Mouse (Mus musculus) embryonic facial prominence, embryonic 10.5 days (tissue): ENCODE data around the gene Ddx19b. TPM values are rescaled to one million over a fixed set of nuclear protein-coding genes. Genes with fewer than 3 reads are reported as not detected.
"Not testable (repeated sequence)": the region's sequence is repeated elsewhere in the genome, so short reads cannot be mapped to it uniquely, and the experiment has no call there.

Experiments
- DNase-seq: peaks from one replicate; pipeline ENCODE4 v3.0.0-alpha.2; 2017; ENCODE audit warnings: low spot score
- H3K27ac ChIP-seq: fragments of 300-500 bp; sonication (generic); replicated peaks from 2 replicates; pipeline ENCODE4 v1.5.1; 2016; ENCODE audit warnings: mild to moderate bottlenecking
- H3K27me3 ChIP-seq: fragments of 300-500 bp; sonication (generic); replicated peaks from 2 replicates; pipeline ENCODE4 v1.6.1; 2016; ENCODE audit warnings: low read depth, mild to moderate bottlenecking; ENCODE audit not compliant: poor library complexity, severe bottlenecking
- H3K36me3 ChIP-seq: fragments of 300-500 bp; sonication (generic); replicated peaks from 2 replicates; pipeline ENCODE4 v1.6.1; 2016; ENCODE audit warnings: mild to moderate bottlenecking, moderate library complexity
- H3K4me1 ChIP-seq: fragments of 300-500 bp; sonication (generic); 2 replicates; pipeline ENCODE4 v1.6.1; 2016
- H3K4me3 ChIP-seq: fragments of 300-500 bp; sonication (generic); 2 replicates; pipeline ENCODE4 v1.5.1; 2016; ENCODE audit warnings: mild to moderate bottlenecking, moderate library complexity
- H3K9me3 ChIP-seq: fragments of 300-500 bp; sonication (generic); 2 replicates; pipeline ENCODE4 v1.6.1; 2016; ENCODE audit warnings: mild to moderate bottlenecking
- WGBS: fragments of 180-500 bp; shearing (Covaris S2); methylation state at CpG from one replicate; pipeline ENCODE4 v1.1.7; 2016; 5-methylcytosine and 5-hydroxymethylcytosine counted together
- polyA plus RNA-seq: library from polyadenylated mRNA; unstranded; fragments of >200 nt; fragmentation: Nextera tagmentation; extraction: Ambion mirVana; gene quantifications from 2 replicates; pipeline ENCODE4 v1.2.1, GENCODE M21; 2016

The Ddx19b gene
- polyA plus RNA-seq, result 7.7 and 8.9 TPM in 2 replicates

DNA sequence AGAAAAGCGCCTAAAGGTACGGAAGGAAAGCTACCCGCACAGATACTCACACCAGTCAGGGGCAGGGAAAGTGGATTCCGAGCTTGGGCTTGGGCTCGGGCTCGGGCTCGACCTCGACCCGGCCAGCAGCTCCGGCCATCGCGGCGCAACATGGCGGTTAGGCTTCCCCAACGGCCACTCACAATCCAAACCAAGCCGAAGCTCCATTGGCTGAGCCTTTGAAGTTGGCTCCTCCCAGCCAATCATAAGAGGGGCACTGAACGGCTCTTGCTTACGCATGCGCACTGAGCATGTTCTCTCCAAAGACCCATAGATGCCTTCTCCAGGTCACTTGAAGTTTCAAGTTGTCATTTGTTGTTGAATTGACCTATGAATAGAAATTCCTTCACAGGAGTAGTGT lies at the start of gene Ddx19b:
Gene Ddx19b (minus strand): TSS at position 180 of the 400 bp plus-strand sequence.
- Histone ChIP-seq H3K27me3 (peaks cover 14% of the 10 kb centered on the region), H3K36me3 (peaks cover 15% of the 10 kb centered on the region), H3K4me3 (no peak within 1 kb of the TSS), H3K4me1 (peaks cover 30% of the 10 kb centered on the region), H3K27ac (no peak within 1 kb of the TSS), H3K9me3 (no peaks in the 10 kb centered on the region)
- WGBS, result 97% methylated on average over 19 of the region's 19 CpGs
- no peak for DNase-seq

- Histone ChIP-seq H3K27ac (peak overlapping the region; percentile 30; the same call in 1 of the 2 replicates), H3K4me1 (peaks cover 27% of the 10 kb centered on the region), H3K9me3 (no peaks in the 10 kb centered on the region), H3K27me3 (no peaks in the 10 kb centered on the region), H3K36me3 (no peaks in the 10 kb centered on the region), H3K4me3 (no peak overlapping the region)
- 36% methylated on average over 6 of the region's 6 CpGs for WGBS
- peak; percentile 39 for DNase-seq
Measured at GRCm38 (mm10) chr8:111079861-111080271, 48.3 kb upstream of the Ddx19b start.

- no peaks in the 10 kb centered on the region for H3K9me3 ChIP-seq
- WGBS, result 69% methylated on average over 5 of the region's 5 CpGs
Measured at GRCm38 (mm10) chr8:111079461-111079860, 47.9 kb upstream of the Ddx19b start.

DNA sequence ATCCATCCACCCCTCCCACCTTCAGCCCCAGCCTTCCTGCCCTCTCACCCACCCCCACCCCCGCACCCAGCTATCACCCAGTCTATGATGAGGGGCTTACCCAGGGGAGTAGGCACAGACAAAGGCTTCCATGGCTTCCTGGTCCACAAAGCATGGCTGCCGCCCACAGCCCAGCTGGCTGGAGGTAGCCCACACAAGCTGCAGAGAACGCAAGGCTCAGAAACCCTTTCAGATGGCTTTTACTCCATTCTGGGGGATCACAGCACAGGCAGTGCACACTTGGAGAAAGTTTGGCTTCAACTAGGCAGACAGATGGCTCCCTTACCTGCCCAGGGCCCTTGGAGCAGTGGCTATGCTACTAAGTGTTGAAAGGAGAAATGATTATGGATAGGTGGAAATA lies 44.4 kb upstream of the Ddx19b start:
- H3K27ac ChIP-seq, result no peak overlapping the region
- no peaks in the 10 kb centered on the region for H3K36me3 ChIP-seq
- H3K4me3 ChIP-seq, result no peak overlapping the region
- 76% methylated on average over 3 of the region's 3 CpGs for WGBS
- no peak for DNase-seq
- H3K9me3 ChIP-seq, result no peaks in the 10 kb centered on the region
- H3K27me3 ChIP-seq, result no peaks in the 10 kb centered on the region
- peaks cover 14% of the 10 kb centered on the region for H3K4me1 ChIP-seq

More at GRCm38 (mm10) chr8:111079461-111079860, 47.9 kb upstream of the Ddx19b start:
- no peaks in the 10 kb centered on the region for H3K27me3 ChIP-seq
- peaks cover 27% of the 10 kb centered on the region for H3K4me1 ChIP-seq
- H3K4me3 ChIP-seq, result no peak overlapping the region
- no peak for DNase-seq
- no peak overlapping the region for H3K27ac ChIP-seq
- no peaks in the 10 kb centered on the region for H3K36me3 ChIP-seq

- H3K27ac ChIP-seq, H3K27me3 ChIP-seq, H3K9me3 ChIP-seq, H3K4me3 ChIP-seq, H3K4me1 ChIP-seq, H3K36me3 ChIP-seq, DNase-seq: not testable (repeated sequence)
- WGBS, result 95% methylated on average over 9 of the region's 9 CpGs
Measured at GRCm38 (mm10) chr8:111068660-111069059, 37.1 kb upstream of the Ddx19b start.

DNA sequence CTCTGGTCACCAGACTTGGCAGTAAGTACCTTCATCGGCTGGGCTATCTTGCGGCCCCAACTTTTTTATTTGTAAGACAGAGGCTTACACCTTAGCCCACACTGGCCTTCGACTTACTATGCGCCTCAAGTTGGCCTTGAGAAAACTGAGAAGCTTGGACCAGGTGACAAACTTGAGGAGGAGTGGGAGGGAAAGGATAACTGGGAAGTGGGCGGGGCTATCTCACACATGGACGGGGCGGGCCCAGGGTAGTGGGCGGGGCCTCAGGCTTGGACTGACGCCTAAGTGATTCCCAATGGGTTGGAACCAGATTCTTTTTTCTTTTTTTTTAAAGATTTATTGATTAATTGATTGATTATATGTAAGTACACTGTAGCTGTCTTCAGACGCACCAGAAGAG lies 35.9 kb upstream of the Ddx19b start:
- Histone ChIP-seq H3K4me3 (no peak overlapping the region), H3K36me3 (no peaks in the 10 kb centered on the region), H3K27ac (no peak overlapping the region), H3K4me1 (peaks cover 8% of the 10 kb centered on the region; the same call in 1 of the 2 replicates), H3K27me3 (0 out of 2 replicates have a peak, but pooled peaks cover 3% of the 10 kb centered on the region), H3K9me3 (no peaks in the 10 kb centered on the region)
- DNase-seq, result peak; percentile 33
- 28% methylated on average over 10 of the region's 10 CpGs for WGBS

DNA sequence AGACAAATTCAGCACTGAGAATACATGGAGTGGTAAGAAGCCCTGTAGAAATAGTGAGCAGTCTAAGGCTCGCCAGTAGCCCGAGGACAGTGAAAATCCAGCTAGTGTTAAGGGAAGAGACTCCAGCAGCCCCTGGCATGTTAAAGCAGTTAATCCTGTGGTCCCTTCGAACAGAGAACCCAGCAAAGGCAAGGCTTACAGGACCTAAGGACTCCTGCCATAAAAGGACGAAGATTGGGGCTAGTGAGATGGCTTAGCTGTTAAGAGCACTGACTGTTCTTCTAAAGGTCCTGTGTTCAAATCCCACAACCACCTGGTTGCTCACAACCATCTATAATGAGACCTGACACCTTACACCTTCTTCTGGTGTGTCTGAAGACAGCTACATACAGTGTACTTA lies 34.8 kb upstream of the Ddx19b start:
- Histone ChIP-seq H3K9me3 (no peaks in the 10 kb centered on the region), H3K4me3 (no peak overlapping the region), H3K4me1 (peaks cover 16% of the 10 kb centered on the region), H3K36me3 (no peaks in the 10 kb centered on the region), H3K27me3 (0 out of 2 replicates have a peak, but pooled peaks cover 3% of the 10 kb centered on the region), H3K27ac (no peak overlapping the region)
- 75% methylated on average over 4 of the region's 4 CpGs for WGBS
- no peak for DNase-seq

- peak overlapping the region; percentile 75 for H3K4me3 ChIP-seq
Measured at GRCm38 (mm10) chr8:111062893-111063292, 31.3 kb upstream of the Ddx19b start.

GRCm38 (mm10) chr8:111062072-111062757 lies 30.7 kb upstream of the Ddx19b start:
- H3K27me3 ChIP-seq, result 0 out of 2 replicates have a peak, but pooled peaks cover 8% of the 10 kb centered on the region
- peak overlapping the region; percentile 83 for H3K27ac ChIP-seq
- peaks cover 54% of the 10 kb centered on the region for H3K4me1 ChIP-seq
- under 1% methylated on average over 27 of the region's 27 CpGs for WGBS
- peak overlapping the region; percentile 75 for H3K4me3 ChIP-seq
- H3K36me3 ChIP-seq, result peaks cover 23% of the 10 kb centered on the region
- peak; percentile 92 for DNase-seq
- H3K9me3 ChIP-seq, result no peaks in the 10 kb centered on the region

More at GRCm38 (mm10) chr8:111062893-111063292, 31.3 kb upstream of the Ddx19b start:
- no peak for DNase-seq
- no peaks in the 10 kb centered on the region for H3K9me3 ChIP-seq
- H3K27me3 ChIP-seq, result 0 out of 2 replicates have a peak, but pooled peaks cover 8% of the 10 kb centered on the region
- no peak overlapping the region; the same call in 1 of the 2 replicates for H3K27ac ChIP-seq
- WGBS, result 49% methylated on average over 2 of the region's 2 CpGs
- peaks cover 16% of the 10 kb centered on the region for H3K36me3 ChIP-seq
- H3K4me1 ChIP-seq, result peaks cover 47% of the 10 kb centered on the region

GRCm38 (mm10) chr8:111061688-111062071 lies 30.1 kb upstream of the Ddx19b start:
- DNase-seq, result no peak

GRCm38 (mm10) chr8:111058946-111059572 lies 27.5 kb upstream of the Ddx19b start:
- H3K4me3 ChIP-seq, result 0 out of 2 replicates have a peak overlapping the region, but pooled peaks have one; percentile 11
- H3K27me3 ChIP-seq, result 0 out of 2 replicates have a peak, but pooled peaks cover 5% of the 10 kb centered on the region
- peaks cover 43% of the 10 kb centered on the region for H3K36me3 ChIP-seq
- H3K27ac ChIP-seq, result no peak overlapping the region
- 64% methylated on average over 2 of the region's 2 CpGs for WGBS
- H3K9me3 ChIP-seq, result no peaks in the 10 kb centered on the region
- H3K4me1 ChIP-seq, result peaks cover 59% of the 10 kb centered on the region
- DNase-seq, result no peak

More at GRCm38 (mm10) chr8:111061688-111062071, 30.1 kb upstream of the Ddx19b start:
- H3K36me3 ChIP-seq, result peaks cover 25% of the 10 kb centered on the region
- H3K27ac ChIP-seq, result peak overlapping the region; percentile 83
- peaks cover 59% of the 10 kb centered on the region for H3K4me1 ChIP-seq
- H3K4me3 ChIP-seq, result peak overlapping the region; percentile 75
- 0 out of 2 replicates have a peak, but pooled peaks cover 8% of the 10 kb centered on the region for H3K27me3 ChIP-seq
- 0% methylated on average over 14 of the region's 14 CpGs for WGBS
- H3K9me3 ChIP-seq, result no peaks in the 10 kb centered on the region

- Histone ChIP-seq H3K27ac (peak overlapping the region; percentile 94), H3K4me3 (peak overlapping the region; percentile 96), H3K27me3 (0 out of 2 replicates have a peak, but pooled peaks cover 5% of the 10 kb centered on the region), H3K36me3 (peaks cover 66% of the 10 kb centered on the region), H3K4me1 (peaks cover 47% of the 10 kb centered on the region), H3K9me3 (no peaks in the 10 kb centered on the region)
- no peak for DNase-seq
- WGBS, result under 1% methylated on average over 63 of the region's 63 CpGs
Measured at GRCm38 (mm10) chr8:111056691-111057293, 25.2 kb upstream of the Ddx19b start.
